Mouse (Mus musculus): ENCODE data around the gene Trpc7. TPM values are rescaled to one million over a fixed set of nuclear protein-coding genes. Genes with fewer than 3 reads are reported as not detected.

Gene Trpc7
- polyA plus RNA-seq, 1 experiment from 2014 or later: 6.6 TPM

DNA sequence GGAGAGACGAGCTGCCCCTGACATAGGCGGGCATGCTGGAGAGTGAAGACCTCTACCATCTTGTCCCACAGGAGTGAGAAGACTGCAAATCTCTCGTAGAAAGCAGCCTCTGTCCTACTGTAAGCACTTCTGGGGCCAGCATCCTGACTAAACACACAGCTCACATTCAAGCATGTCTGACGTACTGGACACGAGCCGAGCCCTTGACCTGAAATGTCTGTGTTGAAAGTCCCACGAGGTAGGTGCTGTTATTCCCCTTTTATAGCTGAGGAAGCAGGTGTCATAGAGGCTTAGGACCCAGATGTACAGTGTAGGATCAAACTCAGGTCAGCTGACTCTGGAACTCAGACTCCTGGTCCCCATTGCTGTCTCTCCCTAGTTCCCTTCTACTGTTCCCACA, 146.4 kb downstream of the Trpc7 start:
- peaks cover 15% of the 10 kb centered on the region for H3K27me3 ChIP-seq (ENCODE audit: control insufficient read depth, insufficient read depth, low read depth, low read length)
- peaks cover 19% of the 10 kb centered on the region for H3K4me1 ChIP-seq (ENCODE audit: control insufficient read depth, insufficient read depth, low read length)
- WGBS: 89% methylated on average over 7 of the region's 7 CpGs
- no peak overlapping the region for H3K4me2 ChIP-seq (ENCODE audit: low read length)
- no peaks in the 10 kb centered on the region for H3K36me3 ChIP-seq (ENCODE audit: control insufficient read depth, insufficient read depth, low read length)
- H3K4me3 ChIP-seq (ENCODE audit: low read depth, low read length): no peak overlapping the region
- no peaks in the 10 kb centered on the region for H3K9me3 ChIP-seq (replicated peaks; ENCODE audit: control insufficient read depth, low read length, poor library complexity, severe bottlenecking)
- H3K27ac ChIP-seq (ENCODE audit: low read length): no peak overlapping the region
- no peak overlapping the region for H3K9ac ChIP-seq (ENCODE audit: low read depth, low read length)
- ATAC-seq: no peak

DNA sequence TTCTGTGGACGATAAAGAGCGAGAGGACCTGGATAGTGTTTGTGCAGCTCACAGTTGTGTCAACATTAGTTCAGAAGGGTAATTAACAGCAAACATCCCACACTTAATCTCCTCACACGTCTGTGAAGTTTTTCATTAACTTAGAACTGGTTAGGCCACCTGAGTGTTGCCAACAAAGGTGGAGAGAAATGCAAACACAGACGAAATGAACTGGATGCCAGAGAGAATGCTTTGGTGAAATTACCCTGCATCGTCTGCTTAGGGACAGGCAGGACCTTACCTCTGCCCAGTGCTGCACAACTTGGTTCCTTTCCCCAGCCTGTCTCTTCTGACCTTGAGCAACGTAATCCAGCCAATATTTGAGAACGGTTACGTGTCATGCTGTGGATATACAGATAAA, 148.2 kb downstream of the Trpc7 start:
- Histone ChIP-seq H3K27me3 (ENCODE audit: control insufficient read depth, insufficient read depth, low read depth, low read length) (peaks cover 11% of the 10 kb centered on the region), H3K27ac (ENCODE audit: low read length) (no peak overlapping the region), H3K9me3 (replicated peaks; ENCODE audit: control insufficient read depth, low read length, poor library complexity, severe bottlenecking) (no peaks in the 10 kb centered on the region), H3K36me3 (ENCODE audit: control insufficient read depth, insufficient read depth, low read length) (no peaks in the 10 kb centered on the region), H3K9ac (ENCODE audit: low read depth, low read length) (no peak overlapping the region), H3K4me2 (ENCODE audit: low read length) (no peak overlapping the region), H3K4me1 (ENCODE audit: control insufficient read depth, insufficient read depth, low read length) (peaks cover 7% of the 10 kb centered on the region), H3K4me3 (ENCODE audit: low read depth, low read length) (no peak overlapping the region)
- 78% methylated on average over 8 of the region's 8 CpGs for WGBS
- ATAC-seq: no peak

DNA sequence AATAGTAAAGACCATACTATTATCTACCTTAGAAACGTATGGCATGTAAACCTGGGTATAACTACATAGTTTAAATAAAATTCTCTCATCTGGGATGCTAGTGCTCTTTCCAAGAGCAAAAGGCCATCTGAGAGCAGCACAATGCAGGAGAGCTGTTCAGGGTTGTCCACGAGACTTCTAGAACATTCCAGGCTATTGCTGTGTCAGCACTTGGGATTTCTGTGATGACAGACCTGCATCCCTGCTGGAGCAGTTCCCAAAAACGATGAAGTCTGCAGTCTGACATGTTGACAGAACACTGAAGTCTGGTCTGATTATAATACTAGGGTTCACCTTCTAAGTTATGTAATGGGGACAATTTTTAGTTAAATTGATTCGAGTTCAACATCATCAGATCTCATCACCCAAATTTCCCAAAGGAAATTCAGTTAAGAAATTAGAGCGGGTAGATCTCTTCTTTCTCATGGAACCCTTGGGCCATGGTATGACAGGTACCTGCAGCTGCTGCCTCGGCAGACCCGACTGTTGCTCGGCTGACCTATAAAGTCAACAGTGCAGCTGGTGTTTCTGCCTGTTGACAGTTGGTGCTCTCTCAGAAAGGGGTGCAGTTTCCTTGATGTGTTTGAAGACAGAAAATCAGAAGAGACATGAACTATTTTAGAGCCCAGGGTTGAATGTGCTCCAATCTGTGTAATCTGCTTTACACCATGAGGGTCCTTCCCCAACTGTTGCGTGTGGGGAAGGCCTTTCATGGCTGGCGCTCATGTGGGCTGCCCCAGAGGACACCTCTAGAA, 148.9 kb downstream of the Trpc7 start:
- WGBS: 82% methylated on average over 10 of the region's 10 CpGs
- peaks cover 7% of the 10 kb centered on the region for H3K27me3 ChIP-seq (ENCODE audit: control insufficient read depth, insufficient read depth, low read depth, low read length)
- peaks cover under 1% of the 10 kb centered on the region for H3K4me1 ChIP-seq (ENCODE audit: control insufficient read depth, insufficient read depth, low read length)
- no peak overlapping the region for H3K27ac ChIP-seq (ENCODE audit: low read length)
- ATAC-seq: no peak
- H3K9me3 ChIP-seq (replicated peaks; ENCODE audit: control insufficient read depth, low read length, poor library complexity, severe bottlenecking): no peaks in the 10 kb centered on the region
- no peaks in the 10 kb centered on the region for H3K36me3 ChIP-seq (ENCODE audit: control insufficient read depth, insufficient read depth, low read length)
- no peak overlapping the region for H3K4me3 ChIP-seq (ENCODE audit: low read depth, low read length)
- no peak overlapping the region for H3K9ac ChIP-seq (ENCODE audit: low read depth, low read length)
- no peak overlapping the region for H3K4me2 ChIP-seq (ENCODE audit: low read length)

DNA sequence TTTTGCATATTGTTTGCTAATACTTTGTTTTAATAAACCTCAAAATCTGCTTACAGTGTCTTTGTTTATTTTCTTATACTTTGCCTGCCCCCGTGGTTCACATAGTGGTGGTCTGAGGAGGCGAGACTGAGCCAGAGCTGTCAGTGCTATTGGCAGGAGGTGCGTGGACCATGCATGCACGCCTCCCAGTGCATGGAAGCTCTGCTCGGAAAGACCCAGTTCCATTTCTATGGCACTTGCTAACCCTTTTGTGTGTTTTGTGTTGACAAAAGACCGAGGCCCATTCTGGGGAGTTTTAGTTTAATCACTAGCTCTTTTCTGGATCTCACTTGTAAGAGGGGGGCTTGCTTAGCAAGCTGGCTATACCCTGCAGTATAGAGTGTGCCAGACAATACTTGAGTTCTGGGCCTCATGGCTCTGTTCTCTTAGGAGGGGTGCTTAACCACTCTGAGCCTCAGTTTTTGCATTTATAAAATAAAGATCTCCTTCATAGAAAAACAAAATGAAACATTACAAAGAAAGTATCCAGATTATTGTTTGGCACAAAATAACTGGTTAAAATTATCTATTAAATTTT, 153.4 kb downstream of the Trpc7 start:
- WGBS: 44% methylated on average over 6 of the region's 6 CpGs
- Histone ChIP-seq H3K27ac (ENCODE audit: low read length) (no peak overlapping the region), H3K4me2 (ENCODE audit: low read length) (no peak overlapping the region), H3K36me3 (ENCODE audit: control insufficient read depth, insufficient read depth, low read length) (0 out of 2 replicates have a peak, but pooled peaks cover 9% of the 10 kb centered on the region), H3K9ac (ENCODE audit: low read depth, low read length) (no peak overlapping the region), H3K27me3 (ENCODE audit: control insufficient read depth, insufficient read depth, low read depth, low read length) (no peaks in the 10 kb centered on the region), H3K9me3 (replicated peaks; ENCODE audit: control insufficient read depth, low read length, poor library complexity, severe bottlenecking) (no peaks in the 10 kb centered on the region), H3K4me1 (ENCODE audit: control insufficient read depth, insufficient read depth, low read length) (no peaks in the 10 kb centered on the region; the same call in 1 of the 2 replicates), H3K4me3 (ENCODE audit: low read depth, low read length) (no peak overlapping the region)
- no peak for ATAC-seq

GRCm38 (mm10) chr13:56741691-56742090, 154.1 kb downstream of the Trpc7 start:
- Histone ChIP-seq H3K4me2 (ENCODE audit: low read length) (no peak overlapping the region), H3K27me3 (ENCODE audit: control insufficient read depth, insufficient read depth, low read depth, low read length) (no peaks in the 10 kb centered on the region), H3K4me1 (ENCODE audit: control insufficient read depth, insufficient read depth, low read length) (no peaks in the 10 kb centered on the region; the same call in 1 of the 2 replicates), H3K27ac (ENCODE audit: low read length) (no peak overlapping the region), H3K4me3 (ENCODE audit: low read depth, low read length) (no peak overlapping the region), H3K9ac (ENCODE audit: low read depth, low read length) (no peak overlapping the region), H3K36me3 (ENCODE audit: control insufficient read depth, insufficient read depth, low read length) (peaks cover 11% of the 10 kb centered on the region; the same call in 1 of the 2 replicates), H3K9me3 (replicated peaks; ENCODE audit: control insufficient read depth, low read length, poor library complexity, severe bottlenecking) (no peaks in the 10 kb centered on the region)
- 91% methylated on average over 7 of the region's 7 CpGs for WGBS
- ATAC-seq: no peak

DNA sequence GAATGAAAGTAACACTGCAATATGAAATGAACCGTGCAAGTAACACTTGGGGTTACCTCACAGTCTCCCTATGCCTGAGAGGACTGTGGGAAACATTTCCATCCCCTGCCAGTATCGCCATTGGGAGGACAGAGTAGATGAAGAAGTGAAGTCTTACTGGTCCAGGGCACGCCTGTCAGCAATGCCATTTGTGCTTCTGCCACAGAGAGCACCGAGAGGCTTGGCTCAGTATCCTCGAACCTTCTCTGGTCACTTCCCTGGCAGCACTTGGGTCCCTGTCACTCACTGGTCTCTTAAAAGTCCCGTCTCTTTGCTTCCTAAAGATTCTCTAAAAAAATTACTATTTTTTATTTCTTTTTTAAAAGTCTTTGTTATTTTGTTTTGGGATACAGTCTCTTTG, 155.3 kb downstream of the Trpc7 start:
- no peak overlapping the region for H3K4me3 ChIP-seq (ENCODE audit: low read depth, low read length)
- 92% methylated on average over 6 of the region's 6 CpGs for WGBS
- no peak overlapping the region for H3K9ac ChIP-seq (ENCODE audit: low read depth, low read length)
- no peaks in the 10 kb centered on the region for H3K27me3 ChIP-seq (ENCODE audit: control insufficient read depth, insufficient read depth, low read depth, low read length)
- no peak for ATAC-seq
- no peaks in the 10 kb centered on the region for H3K9me3 ChIP-seq (replicated peaks; ENCODE audit: control insufficient read depth, low read length, poor library complexity, severe bottlenecking)
- peaks cover 13% of the 10 kb centered on the region; the same call in 1 of the 2 replicates for H3K36me3 ChIP-seq (ENCODE audit: control insufficient read depth, insufficient read depth, low read length)
- H3K27ac ChIP-seq (ENCODE audit: low read length): no peak overlapping the region
- no peak overlapping the region for H3K4me2 ChIP-seq (ENCODE audit: low read length)
- no peaks in the 10 kb centered on the region; the same call in 1 of the 2 replicates for H3K4me1 ChIP-seq (ENCODE audit: control insufficient read depth, insufficient read depth, low read length)

DNA sequence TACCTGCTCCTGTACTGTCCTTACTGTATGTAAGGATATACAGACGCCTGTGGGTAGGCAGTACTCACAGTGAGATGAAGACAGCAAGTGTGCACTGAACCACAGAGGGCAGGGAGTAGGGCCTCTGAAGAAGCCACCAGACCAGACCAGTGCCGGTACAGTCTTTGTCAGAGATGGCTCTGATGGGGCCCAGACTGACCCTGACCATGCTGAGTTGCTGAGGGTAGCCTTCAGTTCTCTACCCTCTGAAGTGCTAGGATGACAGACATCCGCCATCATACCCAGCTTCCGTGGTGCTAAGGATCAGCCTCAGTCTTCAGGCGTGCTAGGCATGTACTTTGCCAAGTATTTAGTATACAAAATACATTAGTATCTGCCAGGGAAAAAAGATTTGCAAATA, 156.2 kb downstream of the Trpc7 start:
- ATAC-seq: no peak
- Histone ChIP-seq H3K4me3 (ENCODE audit: low read depth, low read length) (no peak overlapping the region), H3K27ac (ENCODE audit: low read length) (no peak overlapping the region), H3K27me3 (ENCODE audit: control insufficient read depth, insufficient read depth, low read depth, low read length) (no peaks in the 10 kb centered on the region), H3K36me3 (ENCODE audit: control insufficient read depth, insufficient read depth, low read length) (peaks cover 13% of the 10 kb centered on the region; the same call in 1 of the 2 replicates), H3K9me3 (replicated peaks; ENCODE audit: control insufficient read depth, low read length, poor library complexity, severe bottlenecking) (no peaks in the 10 kb centered on the region), H3K4me2 (ENCODE audit: low read length) (no peak overlapping the region), H3K4me1 (ENCODE audit: control insufficient read depth, insufficient read depth, low read length) (no peaks in the 10 kb centered on the region; the same call in 1 of the 2 replicates), H3K9ac (ENCODE audit: low read depth, low read length) (no peak overlapping the region)
- WGBS: 94% methylated on average over 5 of the region's 5 CpGs

GRCm38 (mm10) chr13:56735212-56735875, 160.4 kb downstream of the Trpc7 start:
- 63% methylated on average over 6 of the region's 6 CpGs for WGBS
- ATAC-seq: no peak
- Histone ChIP-seq H3K4me2 (ENCODE audit: low read length) (no peak overlapping the region), H3K9me3 (replicated peaks; ENCODE audit: control insufficient read depth, low read length, poor library complexity, severe bottlenecking) (no peaks in the 10 kb centered on the region), H3K9ac (ENCODE audit: low read depth, low read length) (no peak overlapping the region), H3K27me3 (ENCODE audit: control insufficient read depth, insufficient read depth, low read depth, low read length) (no peaks in the 10 kb centered on the region), H3K36me3 (ENCODE audit: control insufficient read depth, insufficient read depth, low read length) (peaks cover 25% of the 10 kb centered on the region), H3K27ac (ENCODE audit: low read length) (no peak overlapping the region), H3K4me1 (ENCODE audit: control insufficient read depth, insufficient read depth, low read length) (no peaks in the 10 kb centered on the region), H3K4me3 (ENCODE audit: low read depth, low read length) (no peak overlapping the region)

DNA sequence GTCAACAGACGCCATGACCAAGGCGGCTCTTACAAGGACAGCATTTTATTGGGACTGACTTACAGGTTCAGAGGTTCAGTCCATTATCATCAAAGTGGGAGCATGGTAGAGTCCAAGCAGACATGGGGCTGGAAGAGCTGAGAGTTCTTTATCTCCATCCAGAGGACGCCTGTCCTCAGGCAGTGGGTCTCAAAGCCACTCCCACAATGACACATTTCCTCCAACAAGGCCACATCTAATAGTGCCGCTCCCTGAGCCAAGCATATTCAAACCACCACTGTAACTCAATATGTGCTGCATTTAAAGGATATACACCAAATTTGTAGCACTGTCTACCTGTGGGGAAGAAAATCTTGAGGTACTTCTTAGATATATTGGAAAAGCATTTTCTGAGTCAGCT, 161.2 kb downstream of the Trpc7 start:
- Histone ChIP-seq H3K4me1 (ENCODE audit: control insufficient read depth, insufficient read depth, low read length) (no peaks in the 10 kb centered on the region), H3K27me3 (ENCODE audit: control insufficient read depth, insufficient read depth, low read depth, low read length) (no peaks in the 10 kb centered on the region), H3K4me2 (ENCODE audit: low read length) (no peak overlapping the region), H3K27ac (ENCODE audit: low read length) (no peak overlapping the region), H3K9me3 (replicated peaks; ENCODE audit: control insufficient read depth, low read length, poor library complexity, severe bottlenecking) (no peaks in the 10 kb centered on the region), H3K9ac (ENCODE audit: low read depth, low read length) (no peak overlapping the region), H3K4me3 (ENCODE audit: low read depth, low read length) (no peak overlapping the region), H3K36me3 (ENCODE audit: control insufficient read depth, insufficient read depth, low read length) (peaks cover 22% of the 10 kb centered on the region)
- no peak for ATAC-seq
- WGBS: 88% methylated on average over 4 of the region's 4 CpGs

All from midbrain, embryonic 16.5 days (tissue).